Mouse (Mus musculus) embryonic fibroblast, embryonic 13.5 days (primary cell): ENCODE results near the gene Mapk9.

Source experiments
- CTCF ChIP-seq: IDR thresholded peaks from 2 replicates; pipeline ENCODE4 v1.5.1; 2011; ENCODE audit warnings: mild to moderate bottlenecking, control low read depth, low read length, moderate library complexity, borderline replicate concordance; ENCODE audit not compliant: insufficient read depth
- POLR2A ChIP-seq: IDR thresholded peaks from 2 replicates; pipeline ENCODE4 v1.6.1; 2011; ENCODE audit warnings: low read depth, mild to moderate bottlenecking, control low read depth, low read length, moderate library complexity

DNA sequence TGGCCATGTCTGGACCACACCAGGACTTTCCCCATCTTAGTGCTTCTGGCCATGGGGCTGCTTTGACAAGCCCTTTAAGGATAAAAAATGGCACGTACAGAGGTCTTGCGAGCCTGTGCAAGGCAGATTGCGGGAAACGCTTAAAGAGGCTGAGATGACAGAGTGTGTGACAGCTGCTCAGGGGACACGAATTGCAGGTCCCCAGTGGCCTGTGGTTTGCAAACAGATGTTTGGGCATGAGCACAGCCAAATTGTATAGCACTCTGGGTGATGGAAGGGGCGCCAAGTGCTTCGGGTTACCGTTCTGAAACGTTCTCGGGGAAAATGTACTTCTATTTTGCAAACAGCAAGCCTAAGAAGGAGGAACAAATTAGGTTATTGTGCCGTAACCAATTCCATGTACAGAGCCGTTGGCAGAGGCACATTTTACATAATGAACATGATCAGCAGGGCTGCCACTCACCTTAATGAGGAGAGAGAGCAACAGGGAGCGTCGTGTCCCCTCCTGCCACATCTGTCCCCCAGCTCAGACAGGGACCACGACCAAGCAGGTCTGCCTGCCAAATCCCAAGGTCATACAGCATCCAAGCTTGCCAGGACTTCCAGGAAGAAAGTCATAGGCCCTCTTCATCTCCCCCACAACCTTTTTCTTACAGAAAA is 72.1 kb downstream of the Mapk9 start:
- TF ChIP-seq CTCF (no peak), POLR2A (no peak)
